In the genomic region with DNA sequence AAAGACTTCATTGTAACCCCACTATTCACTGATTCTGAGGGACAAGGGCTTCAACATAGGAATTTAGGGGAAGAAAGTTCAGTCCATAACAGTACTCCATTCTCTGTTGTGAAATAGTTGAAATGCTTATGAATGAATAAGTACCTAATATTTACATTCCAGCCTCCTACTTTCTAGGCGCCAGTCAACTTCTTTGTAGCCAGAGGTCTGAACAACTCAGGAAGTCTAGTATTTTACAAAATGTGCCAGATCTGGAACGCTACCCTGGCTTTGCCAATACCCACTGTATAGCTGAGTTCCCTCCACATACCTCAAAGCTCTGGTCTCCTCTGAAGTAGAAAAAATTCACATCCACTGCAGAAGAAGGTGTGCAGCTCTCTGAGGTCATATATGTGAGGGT, we compare ENCODE assay signal across 18 mouse cellular contexts.
"Had no signal": no experiment of that assay in that cellular context is flagged by ENCODE, and none has a peak within 500 bp of the region (broad histone marks: within the 10 kb centered on the region; RNA-seq: fewer than 3 reads in every experiment).

No protein-coding gene starts in this region.

- H3K27ac ChIP-seq: intestine, embryonic 15.5 days; limb, embryonic 12.5 days; limb, embryonic 15.5 days; liver, embryonic 14.5 days; midbrain, embryonic 10.5 days; midbrain, embryonic 13.5 days; neural tube, embryonic 13.5 days had no signal

- ATAC-seq: intestine, embryonic 15.5 days; liver, postnatal 0 days; midbrain, embryonic 13.5 days; midbrain, embryonic 16.5 days had no signal

- H3K36me3 ChIP-seq: intestine, embryonic 15.5 days; kidney, embryonic 15.5 days; limb, embryonic 12.5 days; limb, embryonic 15.5 days; midbrain, embryonic 10.5 days; midbrain, embryonic 13.5 days; neural tube, embryonic 13.5 days had no signal

- H3K4me1 ChIP-seq: midbrain, embryonic 10.5 days had no signal

- H3K27me3 ChIP-seq: intestine, embryonic 15.5 days; kidney, embryonic 15.5 days; limb, embryonic 12.5 days; limb, embryonic 15.5 days; megakaryocyte, embryonic 14.5 days; midbrain, embryonic 13.5 days; neural tube, embryonic 13.5 days had no signal

- DNase-seq: kidney, postnatal 10 days; layer of hippocampus, postnatal 36 days; left cerebral cortex, postnatal 4 days; liver, postnatal 0 days; thymus, adult 18-20 months; thymus, postnatal 36 days had no signal

- H3K4me2 ChIP-seq: intestine, embryonic 15.5 days; kidney, embryonic 15.5 days; limb, embryonic 12.5 days; limb, embryonic 15.5 days; liver, embryonic 11.5 days; midbrain, embryonic 13.5 days; neural tube, embryonic 13.5 days had no signal

- H3K4me3 ChIP-seq: intestine, embryonic 15.5 days; kidney, embryonic 15.5 days; limb, embryonic 12.5 days; limb, embryonic 15.5 days; megakaryocyte, embryonic 14.5 days; midbrain, embryonic 10.5 days; midbrain, embryonic 13.5 days; myocyte; neural tube, embryonic 13.5 days had no signal

- H3K9me3 ChIP-seq: intestine, embryonic 15.5 days; kidney, embryonic 15.5 days; limb, embryonic 12.5 days; limb, embryonic 15.5 days; megakaryocyte, embryonic 14.5 days; midbrain, embryonic 10.5 days; midbrain, embryonic 13.5 days; neural tube, embryonic 13.5 days had no signal

- H3K9ac ChIP-seq: intestine, embryonic 15.5 days; kidney, embryonic 15.5 days; limb, embryonic 12.5 days; limb, embryonic 15.5 days; liver, embryonic 14.5 days; liver, postnatal 0 days; midbrain, embryonic 13.5 days; neural tube, embryonic 13.5 days had no signal
